Mouse (Mus musculus): ENCODE results near the gene Chp1.

GRCm38 (mm10) chr2:119547522-119548370, at the start of gene Chp1, which contains the start of gene Exd1:
- TF ChIP-seq CTCF (IDR thresholded peaks at IDR 0.05; ENCODE audit: borderline replicate concordance, insufficient read depth, low read depth, low read length) (no peak), POLR2A (IDR thresholded peaks at IDR 0.05; ENCODE audit: borderline replicate concordance, insufficient read depth, low read length) (peak; percentile 85)

Data from cerebellum, adult 2 months (tissue).